Mouse (Mus musculus) megakaryocyte progenitor cell, adult 5-6 weeks (primary cell): ENCODE data around the gene Snap47. TPM values are rescaled to one million over a fixed set of nuclear protein-coding genes. Genes with fewer than 3 reads are reported as not detected.

Experiments used
- ATAC-seq: replicated peaks from 2 replicates; pipeline ENCODE4 v1.8.0; 2016; ENCODE audit warnings: mild to moderate bottlenecking, moderate TSS enrichment, inconsistent platforms; ENCODE audit not compliant: poor library complexity
- total RNA-seq, 2 experiments: library from RNA; stranded (forward) in 1 of 2; stranded (reverse) in 1 of 2; fragments of 157-497, 149-512 nt in 1 of 2; fragments of 200-1000 nt in 1 of 2; gene quantifications; 2 replicates each; pipeline versions ENCODE4 v1.2.3 to v1.2.4; 2015 to 2017

The Snap47 gene
- total RNA-seq, 2 experiments from 2014 or later = 4.9 to 6.2 TPM

- no peak for ATAC-seq
Measured at GRCm38 (mm10) chr11:59423010-59423588, 27.9 kb downstream of the Snap47 start.

GRCm38 (mm10) chr11:59421967-59422366 lies 29.0 kb downstream of the Snap47 start:
- ATAC-seq = peak; percentile 10

GRCm38 (mm10) chr11:59421436-59421835 lies 29.6 kb downstream of the Snap47 start:
- peak; percentile 58 for ATAC-seq

GRCm38 (mm10) chr11:59418708-59419107 lies 32.3 kb downstream of the Snap47 start:
- peak; percentile 83 for ATAC-seq

- ATAC-seq = no peak
Measured at GRCm38 (mm10) chr11:59412999-59413863, 37.8 kb downstream of the Snap47 start.

GRCm38 (mm10) chr11:59412058-59412457 lies 38.9 kb downstream of the Snap47 start:
- ATAC-seq = no peak

GRCm38 (mm10) chr11:59410851-59411250 lies 40.1 kb downstream of the Snap47 start:
- ATAC-seq = no peak

- ATAC-seq = no peak
Measured at GRCm38 (mm10) chr11:59405761-59406160, 45.2 kb downstream of the Snap47 start.

GRCm38 (mm10) chr11:59400876-59401275 lies 50.1 kb downstream of the Snap47 start:
- no peak for ATAC-seq

GRCm38 (mm10) chr11:59399830-59400229 lies 51.2 kb downstream of the Snap47 start:
- no peak for ATAC-seq

- peak; percentile 81 for ATAC-seq
Measured at GRCm38 (mm10) chr11:59397536-59398371, 53.2 kb downstream of the Snap47 start.

GRCm38 (mm10) chr11:59394451-59394850 lies 56.5 kb downstream of the Snap47 start:
- ATAC-seq = no peak

GRCm38 (mm10) chr11:59393591-59393990 lies 57.4 kb downstream of the Snap47 start:
- ATAC-seq = no peak

- 0 out of 2 replicates have a peak, but pooled peaks have one; percentile 34 for ATAC-seq
Measured at GRCm38 (mm10) chr11:59392300-59392699, 58.7 kb downstream of the Snap47 start.

- no peak for ATAC-seq
Measured at GRCm38 (mm10) chr11:59390470-59390869, 60.5 kb downstream of the Snap47 start.

- ATAC-seq = no peak
Measured at GRCm38 (mm10) chr11:59389617-59390016, 61.4 kb downstream of the Snap47 start.

GRCm38 (mm10) chr11:59388806-59389205 lies 62.2 kb downstream of the Snap47 start:
- no peak for ATAC-seq

GRCm38 (mm10) chr11:59387471-59387870 lies 63.5 kb downstream of the Snap47 start:
- no peak for ATAC-seq

GRCm38 (mm10) chr11:59385123-59385522 lies 65.9 kb downstream of the Snap47 start:
- no peak for ATAC-seq

GRCm38 (mm10) chr11:59384441-59384959 lies 66.5 kb downstream of the Snap47 start:
- peak; percentile 61 for ATAC-seq

- no peak for ATAC-seq
Measured at GRCm38 (mm10) chr11:59379547-59379946, 71.4 kb downstream of the Snap47 start.
